Mouse (Mus musculus): ENCODE measurements around the gene Hbq1a.
"Not testable (repeated sequence)": the region's sequence is repeated elsewhere in the genome, so short reads cannot be mapped to it uniquely, and the experiment has no call there.

Hbq1a gene

DNA sequence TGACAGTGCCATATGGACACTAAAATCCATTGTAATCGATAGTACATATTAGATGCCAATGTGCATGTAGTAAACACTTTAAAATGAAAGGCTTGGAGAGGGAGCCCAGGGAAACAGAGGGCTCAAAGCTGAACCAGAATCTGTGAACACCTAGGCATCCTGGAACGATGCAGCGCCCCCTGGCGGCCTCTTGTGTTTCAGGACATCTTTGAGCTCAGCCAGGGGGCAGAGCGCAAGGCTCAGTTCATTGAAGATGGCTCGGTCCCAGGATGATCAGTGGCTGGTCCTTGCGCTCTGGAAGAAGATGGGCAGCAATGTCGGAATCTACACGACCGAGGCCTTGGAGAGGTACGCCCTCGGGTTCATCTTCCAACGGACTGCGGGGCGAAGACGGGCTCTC lies at the start of gene Hbq1a:
Gene Hbq1a, plus strand, starts transcription at position 205 of the 400 bp plus-strand sequence.
- peak in 1 of 2 experiments; percentile 32 for DNase-seq (ENCODE audit: low spot score in 2 of 2)

DNA sequence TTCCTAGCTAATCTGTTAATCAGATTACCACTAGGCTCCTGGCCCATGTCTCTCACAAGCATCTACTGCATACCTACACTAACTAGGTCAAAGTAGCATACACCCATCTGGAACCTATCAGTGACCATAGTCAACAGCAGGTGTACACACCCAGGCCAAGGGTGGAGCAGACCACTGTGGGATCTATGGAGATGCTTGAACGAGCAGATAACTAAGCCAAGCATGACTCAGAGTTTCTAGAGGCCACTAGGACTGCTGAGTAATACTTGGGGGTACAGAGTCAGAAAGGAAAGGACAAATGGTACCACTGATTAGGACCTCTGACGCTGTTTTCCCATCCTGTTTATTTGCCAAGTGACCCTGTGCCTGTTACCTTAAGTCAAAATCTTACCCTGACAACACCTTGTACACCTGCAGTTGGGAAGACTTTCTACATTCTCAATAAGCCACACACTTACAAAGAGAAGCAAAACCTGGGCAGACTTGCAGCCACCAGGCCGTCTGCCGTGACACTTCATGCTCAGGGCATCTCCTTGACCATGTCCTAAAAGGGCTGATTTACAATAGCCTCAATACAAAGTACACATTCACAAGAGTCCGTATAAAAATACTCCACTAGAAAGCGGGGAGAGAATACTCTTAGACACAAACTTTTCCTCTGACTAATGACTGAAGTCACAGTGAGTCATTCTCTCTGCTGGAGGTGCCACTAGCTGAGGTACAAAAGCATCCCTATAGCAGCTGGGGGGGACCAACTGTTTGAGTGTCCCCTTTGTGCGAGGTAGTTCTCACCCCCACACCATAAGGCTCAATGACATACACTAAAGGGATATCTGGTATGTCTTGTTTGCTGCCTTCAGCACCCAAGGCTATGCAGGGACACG lies 48.7 kb upstream of the Hbq1a start:
- DNase-seq (ENCODE audit: low spot score in 2 of 2): no peak

DNA sequence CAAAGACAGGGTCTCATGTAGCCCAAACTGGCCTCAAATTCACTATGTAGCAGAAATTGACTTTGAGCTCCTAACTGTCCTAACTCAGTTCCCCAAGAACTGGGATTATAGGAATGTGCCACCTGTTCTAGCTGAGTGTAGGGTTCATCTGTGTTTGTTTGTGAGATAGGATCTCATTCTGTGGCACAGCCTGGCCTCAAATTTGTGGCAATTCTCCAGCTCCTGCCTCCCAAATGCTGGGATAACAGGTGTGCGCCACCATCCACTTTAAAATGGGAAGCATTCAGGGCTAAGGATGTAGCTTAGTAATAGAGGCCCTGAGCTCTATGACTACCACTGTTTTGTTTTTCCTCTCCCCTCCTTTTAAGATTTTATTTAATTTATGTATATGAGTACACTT lies 46.7 kb upstream of the Hbq1a start:
- no peak for DNase-seq (ENCODE audit: low spot score in 2 of 2)

DNA sequence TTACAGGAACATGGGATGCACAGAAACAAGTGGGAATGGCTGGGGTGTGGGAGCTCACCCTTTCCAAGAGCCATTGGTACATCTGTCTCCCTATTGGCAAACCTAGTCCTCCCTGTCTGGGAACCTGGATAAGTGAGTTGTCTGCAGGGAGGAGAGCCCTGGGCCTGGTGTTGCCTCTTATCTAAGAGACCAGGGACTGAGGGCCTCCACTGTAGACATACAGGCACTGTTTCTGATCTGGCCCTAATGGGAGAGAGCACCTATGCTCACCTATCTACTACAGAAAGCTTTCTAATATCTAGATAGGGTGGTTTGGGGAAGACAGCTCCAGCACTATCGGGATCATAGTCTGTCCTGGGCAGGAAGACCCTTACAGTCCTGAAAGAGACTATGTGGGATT lies 43.7 kb upstream of the Hbq1a start:
- DNase-seq (ENCODE audit: low spot score in 2 of 2): no peak

DNA sequence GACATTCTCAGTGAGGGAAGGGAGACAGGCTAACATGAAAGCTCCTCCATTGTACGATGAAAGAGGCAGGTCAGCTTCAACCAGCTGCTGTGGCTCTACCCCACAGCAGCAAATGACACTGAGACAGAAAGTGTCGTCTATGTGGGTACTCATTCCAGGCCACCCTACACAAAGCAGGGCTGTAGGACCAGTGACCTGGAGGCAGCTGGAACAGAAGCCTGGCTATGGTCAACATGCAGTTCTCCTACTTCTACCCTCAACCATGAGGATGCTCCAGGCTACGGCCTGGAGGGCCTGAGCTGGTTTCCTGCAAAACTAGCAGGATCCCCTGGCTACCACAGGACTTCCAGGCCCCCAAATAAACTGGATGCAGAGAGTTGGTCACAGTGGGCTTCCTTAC lies 43.3 kb upstream of the Hbq1a start:
- DNase-seq (ENCODE audit: low spot score in 2 of 2): no peak

DNA sequence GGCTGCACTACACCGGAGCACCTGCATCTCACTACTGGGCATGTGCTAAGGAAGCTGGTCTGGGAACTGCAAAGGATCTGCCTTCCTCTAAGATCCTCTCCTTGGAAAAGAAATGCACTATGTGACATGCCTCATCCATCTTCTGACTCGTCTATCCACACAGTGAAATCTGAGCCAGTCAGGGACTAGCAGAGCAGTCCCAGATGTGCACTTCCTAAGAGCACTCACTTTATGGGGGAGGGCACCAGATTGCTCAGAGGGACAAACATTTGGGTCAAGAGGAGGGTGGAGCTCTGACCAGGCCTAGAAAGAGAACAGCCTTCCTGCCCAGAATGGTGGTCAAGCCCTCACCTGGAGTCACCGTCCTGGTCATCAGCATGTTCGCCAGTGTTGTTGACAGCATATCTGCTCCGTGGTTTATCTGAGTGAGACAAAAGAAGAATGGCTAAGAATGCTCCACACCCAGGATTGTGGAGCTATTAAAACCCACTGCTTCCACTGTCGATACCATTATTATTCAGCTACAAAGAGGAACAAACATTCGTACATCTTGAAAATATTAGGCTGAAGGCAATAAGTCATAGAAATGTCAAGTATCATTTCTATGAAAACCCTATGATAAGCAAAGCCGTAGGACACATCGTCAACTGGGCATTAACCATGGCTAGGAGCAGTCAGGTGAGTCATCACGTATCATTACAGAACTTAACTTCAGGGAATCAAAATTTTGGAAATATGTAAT lies 37.0 kb upstream of the Hbq1a start:
- no peak for DNase-seq (ENCODE audit: low spot score in 2 of 2)

DNA sequence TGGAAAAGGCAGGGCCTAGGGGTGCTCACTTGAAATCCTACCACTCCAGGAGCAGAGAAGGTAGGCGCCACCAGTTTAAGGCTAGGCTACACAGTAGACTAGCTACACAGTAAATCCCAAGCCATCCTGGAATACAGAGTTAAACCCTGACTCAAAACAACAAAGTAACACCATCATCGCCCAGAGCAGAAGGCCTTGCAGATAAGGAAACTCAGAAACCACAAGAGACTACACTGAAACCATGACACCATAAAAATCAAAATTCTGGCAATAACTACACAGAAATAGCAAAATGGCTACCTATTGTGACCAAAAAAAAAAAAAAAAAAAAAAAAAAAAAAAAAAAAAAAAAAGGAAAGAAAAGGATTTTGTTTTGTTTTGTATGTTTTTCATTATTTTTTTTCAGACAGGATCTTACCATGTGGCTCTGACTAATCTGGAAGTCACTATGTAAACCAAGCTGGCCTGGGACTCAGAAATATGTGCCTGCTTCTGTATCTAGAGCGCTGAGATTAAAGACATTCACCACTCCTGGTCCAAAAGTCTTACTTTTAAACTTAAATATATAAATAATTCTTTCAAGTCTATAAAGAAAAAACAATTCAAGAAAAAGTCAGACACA lies 34.6 kb upstream of the Hbq1a start:
- DNase-seq (ENCODE audit: low spot score in 2 of 2): no peak

DNA sequence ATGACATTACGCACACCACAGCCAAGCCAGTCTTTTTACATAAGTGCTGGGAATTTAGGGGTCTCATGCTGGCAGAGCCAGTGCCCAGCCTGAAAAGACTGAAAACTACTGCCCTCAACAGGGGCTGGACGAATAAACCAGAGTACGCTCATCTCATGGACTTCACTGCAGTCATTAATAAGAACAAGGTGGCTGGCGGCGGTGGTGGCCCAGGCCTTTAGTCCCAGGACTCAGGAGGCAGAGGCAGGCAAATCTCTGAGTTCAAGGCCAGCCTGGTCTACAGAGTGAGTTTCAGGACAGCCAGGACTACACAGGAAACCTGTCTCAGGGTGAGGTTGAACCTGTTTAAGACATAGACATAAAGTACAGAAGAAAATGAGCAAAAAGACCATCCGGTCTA lies 33.7 kb upstream of the Hbq1a start:
- no peak for DNase-seq (ENCODE audit: low spot score in 2 of 2)

DNA sequence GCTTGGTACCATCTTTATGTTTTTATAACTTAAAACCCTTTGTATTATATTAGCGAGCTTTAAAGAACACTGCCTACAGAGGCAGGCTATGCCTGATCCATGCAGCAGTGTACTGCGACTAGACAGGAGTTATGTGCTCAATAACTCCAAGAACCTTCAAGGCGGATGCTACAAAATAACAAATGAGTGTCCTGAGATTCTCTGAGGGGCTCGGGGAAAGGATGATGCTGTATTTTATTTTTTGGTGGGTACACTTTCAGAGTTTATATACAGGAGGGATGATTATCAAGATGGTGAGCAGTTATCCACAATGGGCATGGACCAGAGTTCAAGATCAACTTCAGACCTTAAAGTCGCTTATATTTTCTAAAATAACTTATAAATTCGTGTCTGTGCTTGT lies 33.1 kb upstream of the Hbq1a start:
- no peak for DNase-seq (ENCODE audit: low spot score in 2 of 2)

DNA sequence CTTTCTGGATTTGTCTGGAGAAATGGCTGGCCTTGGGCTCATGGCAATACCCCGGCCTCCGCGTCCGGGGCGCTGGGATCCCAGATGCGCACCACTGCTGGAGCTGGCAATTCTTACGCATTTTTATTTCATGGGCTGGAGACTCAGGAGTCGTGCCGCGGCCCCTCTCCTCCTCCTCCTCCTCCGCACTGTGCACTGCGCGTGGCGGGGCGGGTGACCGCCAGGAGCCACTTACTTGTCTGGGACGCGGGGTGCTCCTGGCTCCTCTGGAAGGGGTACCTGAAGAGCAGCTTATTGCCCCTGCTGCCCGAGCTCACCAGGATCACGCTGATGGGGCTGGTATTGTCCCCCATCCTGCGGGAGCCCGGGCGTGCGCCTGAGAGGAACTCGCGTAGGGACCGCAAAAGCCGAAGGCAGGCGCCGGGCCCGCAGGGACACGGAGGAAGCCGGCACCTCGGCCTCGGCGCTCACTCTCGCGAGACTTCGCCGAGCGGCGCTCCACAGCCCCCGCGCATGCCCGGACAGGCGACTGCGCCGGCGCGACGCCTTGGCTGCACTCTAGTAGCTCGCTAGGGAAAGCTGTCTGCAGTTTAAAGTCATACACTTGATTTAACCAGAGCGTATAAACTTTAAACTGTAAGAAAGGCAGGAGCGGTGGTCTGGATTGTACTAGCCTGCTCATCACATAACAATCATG lies 32.5 kb upstream of the Hbq1a start, which contains the start of gene Nprl3:
Gene Nprl3, minus strand, starts transcription at position 520 of the 697 bp plus-strand sequence.
- peak; percentile 94 to 97 for DNase-seq (ENCODE audit: low spot score in 2 of 2)

DNA sequence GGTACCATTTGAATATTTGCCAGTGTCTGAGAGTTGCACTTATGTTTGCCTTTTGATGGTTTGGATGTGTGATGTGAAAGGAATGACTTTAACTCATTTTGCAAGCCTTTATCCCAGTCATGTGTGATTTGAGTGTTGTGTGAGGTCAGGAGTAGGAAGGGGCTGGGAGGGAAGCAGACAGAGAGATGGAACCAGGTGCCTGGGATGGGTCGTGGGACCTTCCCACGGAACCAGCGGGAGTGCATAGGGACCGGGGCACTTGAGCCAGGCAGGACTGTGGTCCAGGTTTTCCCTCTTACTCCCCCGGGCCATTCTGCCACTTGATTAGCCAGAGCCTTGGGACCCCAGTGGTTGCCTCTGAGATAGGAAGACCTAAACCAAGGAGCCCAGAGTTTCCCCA lies 31.9 kb upstream of the Hbq1a start:
- no peak for DNase-seq (ENCODE audit: low spot score in 2 of 2)

DNA sequence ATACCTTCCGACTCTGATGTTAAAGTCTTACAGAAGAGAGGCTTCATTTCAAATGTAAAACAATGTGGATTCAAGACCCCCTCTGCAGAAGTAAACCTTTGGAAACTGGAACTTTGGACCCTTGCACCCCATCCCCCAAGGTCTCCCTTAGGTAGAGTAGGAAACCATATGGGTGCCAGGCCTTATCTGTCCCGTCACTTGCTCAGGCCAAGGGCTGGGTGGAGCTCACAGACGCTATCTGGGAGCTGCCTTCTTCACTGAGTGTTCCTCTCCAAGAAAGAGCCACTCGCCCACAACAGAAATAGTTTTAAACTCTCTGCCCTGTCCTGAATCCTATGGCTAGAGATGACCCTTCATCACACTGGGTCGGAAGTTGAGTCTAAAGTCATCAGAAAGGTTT lies 30.9 kb upstream of the Hbq1a start:
- no peak for DNase-seq (ENCODE audit: low spot score in 2 of 2)

DNA sequence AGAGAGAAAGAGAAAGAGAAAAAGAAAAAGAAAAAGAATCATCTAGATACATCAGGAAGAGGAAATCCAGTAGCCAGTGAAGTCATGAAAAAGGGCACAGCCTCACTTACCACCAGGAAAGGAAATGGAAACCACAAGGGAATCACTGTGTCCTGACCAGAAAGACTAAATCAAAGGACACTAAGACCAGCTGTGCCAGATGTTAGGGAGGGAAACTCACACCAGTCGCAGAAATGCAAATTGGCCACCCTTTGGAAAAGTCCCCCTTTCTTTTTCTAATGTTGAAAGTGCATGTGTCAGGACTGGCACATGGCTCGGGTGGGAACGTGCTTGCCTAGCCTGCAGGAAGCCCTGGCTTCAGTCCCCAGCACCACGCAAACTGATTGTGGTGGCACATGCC lies 28.7 kb upstream of the Hbq1a start:
- DNase-seq (ENCODE audit: low spot score in 2 of 2): no peak

DNA sequence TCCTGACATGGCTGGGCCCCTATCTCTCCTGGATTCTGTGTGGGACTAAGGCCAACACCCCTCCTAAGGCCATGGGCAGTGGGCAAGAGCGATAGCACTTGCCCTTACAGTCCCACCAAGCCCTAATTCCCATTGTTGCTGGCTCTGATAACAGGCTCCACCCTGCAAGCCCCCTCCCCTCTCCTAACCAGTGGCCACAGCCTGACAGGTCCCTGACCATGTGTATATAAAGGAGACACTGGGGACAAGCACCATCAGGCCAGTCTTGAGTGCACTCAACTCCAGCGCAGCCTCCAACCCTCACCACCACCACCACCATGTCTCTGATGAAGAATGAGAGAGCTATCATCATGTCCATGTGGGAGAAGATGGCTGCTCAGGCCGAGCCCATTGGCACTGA lies 23.5 kb upstream of the Hbq1a start, which contains the start of gene Hba-x:
Gene Hba-x, plus strand, starts transcription at position 54 of the 400 bp plus-strand sequence.
- DNase-seq (ENCODE audit: low spot score in 2 of 2): no peak

DNA sequence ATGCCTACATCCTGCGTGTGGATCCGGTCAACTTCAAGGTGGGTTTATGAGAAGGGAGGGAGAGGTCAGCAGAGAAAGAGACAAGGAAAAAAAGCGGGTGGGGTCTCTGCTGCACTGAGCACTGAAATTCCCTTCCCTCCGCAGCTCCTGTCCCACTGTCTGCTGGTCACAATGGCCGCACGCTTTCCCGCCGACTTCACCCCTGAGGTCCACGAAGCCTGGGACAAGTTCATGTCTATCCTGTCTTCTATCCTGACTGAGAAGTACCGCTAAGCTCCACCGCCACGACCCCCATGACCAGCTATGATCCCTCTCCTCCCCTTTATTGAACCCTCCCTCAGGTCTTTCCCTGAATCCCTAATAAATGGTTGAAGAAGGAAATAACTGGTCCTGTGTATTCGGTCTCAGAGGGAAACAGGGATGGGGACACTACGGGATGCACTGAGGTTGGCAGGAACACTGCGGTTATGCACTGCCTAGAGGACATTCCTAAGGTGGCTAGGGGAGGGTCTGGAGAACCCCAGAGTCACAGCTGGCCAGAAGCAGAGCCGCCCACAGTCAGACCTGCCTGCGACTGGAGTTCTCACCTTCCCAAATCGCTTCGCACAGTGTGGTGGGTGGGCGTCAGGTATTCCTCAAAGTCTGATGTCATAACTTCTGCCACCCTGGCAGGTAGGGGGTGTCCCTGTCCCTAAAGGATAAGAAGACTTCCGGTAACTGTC lies 22.0 kb upstream of the Hbq1a start:
- DNase-seq (ENCODE audit: low spot score in 2 of 2): no peak

DNA sequence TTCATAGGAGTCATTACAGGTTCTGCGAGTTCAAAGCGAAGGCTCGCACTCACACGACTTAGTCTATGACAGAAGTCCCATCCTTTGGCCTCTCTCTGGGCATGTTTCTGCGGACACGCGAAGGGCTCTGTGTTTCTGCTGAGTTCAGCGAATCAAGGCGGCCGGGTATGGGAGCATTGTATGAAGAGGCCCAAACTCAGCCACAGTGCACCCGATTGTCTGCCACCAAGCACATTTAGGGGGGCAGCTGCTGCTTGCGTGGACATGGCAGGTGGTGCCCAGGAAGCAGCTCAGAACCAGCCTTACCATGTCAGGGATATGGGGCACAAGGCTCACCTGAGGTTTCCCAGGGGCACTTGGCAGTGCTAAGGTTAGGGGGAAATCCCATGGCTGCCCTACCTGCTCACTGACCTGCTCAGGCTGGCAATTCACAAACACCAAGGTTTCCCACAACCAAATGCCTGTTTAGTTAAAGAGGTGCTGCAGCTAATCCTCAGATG lies 21.4 kb upstream of the Hbq1a start:
- DNase-seq (ENCODE audit: low spot score in 2 of 2): no peak

DNA sequence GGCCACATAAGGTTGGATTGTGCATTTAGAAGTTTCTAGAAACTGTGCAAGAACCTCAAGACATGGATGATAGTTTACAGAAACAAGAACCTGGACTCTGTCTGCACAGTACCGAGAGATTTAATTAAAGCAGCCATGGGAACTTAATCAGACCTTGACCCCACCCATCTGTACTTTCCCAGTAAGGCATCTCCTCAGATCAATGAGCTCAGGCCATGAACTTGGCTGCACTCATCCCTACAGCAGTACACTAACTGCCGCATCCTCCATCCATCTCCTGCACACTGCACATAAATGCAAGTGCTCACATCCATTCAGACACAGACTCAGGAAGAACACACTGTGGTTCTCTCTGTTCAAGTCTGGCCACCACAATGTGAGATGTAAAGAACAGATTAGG lies 19.2 kb upstream of the Hbq1a start:
- DNase-seq (ENCODE audit: low spot score in 2 of 2): no peak

DNA sequence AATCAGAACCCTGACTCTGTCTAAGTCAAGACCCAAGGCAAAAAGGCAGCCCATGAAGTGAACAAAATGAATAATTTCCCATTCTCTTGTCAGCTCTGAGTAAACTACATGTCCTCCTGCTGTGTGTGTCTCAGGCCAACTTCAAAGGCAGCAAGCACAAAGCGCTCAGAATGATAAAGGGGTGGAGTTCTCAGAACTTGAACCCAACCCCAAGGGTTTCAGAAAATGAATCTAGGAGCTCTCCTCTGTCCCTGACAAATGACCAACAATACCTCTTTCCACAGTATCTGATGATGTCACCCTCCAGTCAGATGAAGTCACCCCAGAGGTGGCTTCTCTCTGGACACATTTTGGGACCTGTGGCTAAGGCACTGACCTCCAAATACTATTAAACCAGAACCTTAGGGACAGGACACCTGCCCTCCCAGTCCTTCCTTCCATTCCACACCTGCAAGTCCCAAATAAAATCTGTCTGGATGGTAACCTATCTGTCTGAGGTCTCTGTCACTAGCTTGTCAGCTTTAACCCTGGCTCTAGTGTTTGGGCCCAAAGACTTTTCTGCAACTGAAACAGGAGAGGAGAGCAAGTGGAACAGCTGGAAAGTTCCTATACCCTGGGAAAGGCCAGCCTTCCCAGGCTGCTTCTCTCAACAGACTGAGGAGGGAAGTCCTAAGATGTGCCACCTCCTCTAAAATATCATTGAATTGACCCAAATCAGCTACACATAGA lies 18.3 kb upstream of the Hbq1a start:
- no peak for DNase-seq (ENCODE audit: low spot score in 2 of 2)

DNA sequence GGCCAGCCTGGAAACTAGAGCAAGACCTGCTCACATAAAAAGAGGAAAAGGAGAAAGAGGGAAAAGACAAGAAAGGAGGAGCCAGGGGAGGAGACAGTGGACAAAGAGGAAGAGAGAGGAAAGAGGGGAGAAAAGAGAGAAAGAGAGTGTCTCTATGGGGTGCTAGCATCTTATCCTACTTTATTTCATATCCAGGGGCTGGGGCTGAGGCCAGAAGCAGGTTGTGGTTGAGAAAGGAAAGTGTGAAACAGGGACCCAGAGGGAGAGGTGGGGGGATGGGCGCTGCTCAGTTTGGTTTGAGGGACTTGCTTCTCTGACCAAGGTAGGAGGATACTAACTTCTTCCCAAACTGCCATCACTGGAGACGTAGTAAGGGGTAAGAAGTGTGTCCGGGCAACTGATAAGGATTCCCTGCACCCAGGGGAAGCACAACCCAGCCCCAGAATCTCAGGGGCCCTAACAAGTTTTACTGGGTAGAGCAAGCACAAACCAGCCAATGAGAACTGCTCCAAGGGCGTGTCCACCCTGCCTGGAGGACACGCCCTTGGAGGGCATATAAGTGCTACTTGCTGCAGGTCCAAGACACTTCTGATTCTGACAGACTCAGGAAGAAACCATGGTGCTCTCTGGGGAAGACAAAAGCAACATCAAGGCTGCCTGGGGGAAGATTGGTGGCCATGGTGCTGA lies 16.6 kb upstream of the Hbq1a start, which contains the start of gene Hba-a1:
Gene Hba-a1, plus strand, starts transcription at position 421 of the 687 bp plus-strand sequence.
- DNase-seq (ENCODE audit: low spot score in 2 of 2): not testable (repeated sequence)

DNA sequence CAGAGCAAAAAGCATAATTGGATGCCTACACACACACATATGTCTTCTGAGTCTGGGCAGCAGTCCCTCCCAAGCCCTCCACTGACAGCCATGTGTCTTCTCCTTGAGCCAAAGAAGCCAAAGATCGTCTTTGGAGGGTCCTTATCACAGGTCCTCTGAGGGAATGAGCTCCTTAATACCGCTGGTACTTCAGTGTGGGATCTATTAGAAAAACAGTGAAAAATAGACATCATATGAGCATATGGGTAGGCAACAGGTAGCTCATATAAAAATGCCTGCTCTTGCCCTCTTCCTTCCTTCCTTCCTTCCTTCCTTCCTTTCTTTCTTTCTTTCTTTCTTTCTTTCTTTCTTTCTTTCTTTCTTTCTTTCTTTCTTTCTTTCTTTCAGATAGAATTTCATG lies 15.3 kb upstream of the Hbq1a start:
- not testable (repeated sequence) for DNase-seq (ENCODE audit: low spot score in 2 of 2)

All from urinary bladder, postnatal 4 days (tissue).